Mouse (Mus musculus) limb, embryonic 15.5 days (tissue): ENCODE measurements around the gene Rab27a. TPM values are rescaled to one million over a fixed set of nuclear protein-coding genes. Genes with fewer than 3 reads are reported as not detected.

Experiments
- ATAC-seq: fragments of 200-750 bp; cut with Nextera tagmentation; 2 replicates; pipeline ENCODE4 v1.8.0; 2017; ENCODE audit warnings: low read depth, moderate TSS enrichment; ENCODE audit not compliant: insufficient number of reproducible peaks, low FRiP score, low TSS enrichment
- H3K27ac ChIP-seq: fragments of 300-500 bp; sonication (generic); 2 replicates; pipeline ENCODE4 v1.5.1; 2015; ENCODE audit warnings: moderate library complexity, mild to moderate bottlenecking, inconsistent platforms
- H3K27me3 ChIP-seq: fragments of 300-500 bp; sonication (generic); 2 replicates; pipeline ENCODE4 v1.6.1; 2015; ENCODE audit warnings: inconsistent platforms
- H3K36me3 ChIP-seq: fragments of 300-500 bp; sonication (generic); 2 replicates; pipeline ENCODE4 v1.6.1; 2015; ENCODE audit warnings: inconsistent platforms
- H3K4me1 ChIP-seq: fragments of 300-500 bp; sonication (generic); 2 replicates; pipeline ENCODE4 v1.6.1; 2015; ENCODE audit warnings: inconsistent platforms
- H3K4me2 ChIP-seq: fragments of 300-500 bp; sonication (generic); 2 replicates; pipeline ENCODE4 v1.6.1; 2015; ENCODE audit warnings: mild to moderate bottlenecking, inconsistent platforms
- H3K4me3 ChIP-seq: fragments of 300-500 bp; sonication (generic); 2 replicates; pipeline ENCODE4 v1.5.1; 2015; ENCODE audit warnings: mild to moderate bottlenecking, inconsistent platforms
- H3K9ac ChIP-seq: fragments of 300-500 bp; sonication (generic); 2 replicates; pipeline ENCODE4 v1.6.1; 2015; ENCODE audit warnings: inconsistent platforms
- H3K9me3 ChIP-seq: fragments of 300-500 bp; sonication (generic); 2 replicates; pipeline ENCODE4 v1.6.1; 2016; ENCODE audit warnings: inconsistent platforms
- WGBS: fragments of 180-500 bp; shearing (Covaris S2); methylation state at CpG from one replicate; pipeline ENCODE4 v1.1.7; 2015; 5-methylcytosine and 5-hydroxymethylcytosine counted together
- polyA plus RNA-seq: library from polyadenylated mRNA; unstranded; fragments of >200 nt; fragmentation: Nextera tagmentation; extraction: Ambion mirVana; gene quantifications from 2 replicates; pipeline ENCODE4 v1.2.1, GENCODE M21; 2015

The Rab27a gene
- polyA plus RNA-seq, 1 experiment from 2014 or later: 7.1 TPM

DNA sequence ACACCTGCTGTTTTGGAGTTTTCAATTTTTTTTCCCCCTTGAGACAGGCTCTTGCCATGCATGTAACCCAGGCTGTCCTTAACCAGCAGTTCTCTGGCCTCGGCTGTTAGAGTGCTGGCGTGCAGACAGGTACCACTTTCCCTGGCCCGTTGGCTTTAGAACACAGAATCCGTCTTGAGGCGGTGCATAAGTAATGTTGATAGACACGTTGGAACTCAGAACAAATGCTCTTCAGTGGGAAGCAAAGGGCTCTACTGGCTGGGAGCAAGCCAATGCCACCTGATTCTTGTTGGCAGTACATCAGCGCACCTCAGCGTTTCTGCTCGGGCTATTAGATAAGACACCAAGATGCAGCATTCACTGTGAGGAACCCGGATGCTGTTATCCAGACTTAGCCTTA lies 24.8 kb upstream of the Rab27a start:
- Histone ChIP-seq H3K27me3 (no peaks in the 10 kb centered on the region), H3K36me3 (peaks cover 67% of the 10 kb centered on the region)
- WGBS: 94% methylated on average over 10 of the region's 10 CpGs

DNA sequence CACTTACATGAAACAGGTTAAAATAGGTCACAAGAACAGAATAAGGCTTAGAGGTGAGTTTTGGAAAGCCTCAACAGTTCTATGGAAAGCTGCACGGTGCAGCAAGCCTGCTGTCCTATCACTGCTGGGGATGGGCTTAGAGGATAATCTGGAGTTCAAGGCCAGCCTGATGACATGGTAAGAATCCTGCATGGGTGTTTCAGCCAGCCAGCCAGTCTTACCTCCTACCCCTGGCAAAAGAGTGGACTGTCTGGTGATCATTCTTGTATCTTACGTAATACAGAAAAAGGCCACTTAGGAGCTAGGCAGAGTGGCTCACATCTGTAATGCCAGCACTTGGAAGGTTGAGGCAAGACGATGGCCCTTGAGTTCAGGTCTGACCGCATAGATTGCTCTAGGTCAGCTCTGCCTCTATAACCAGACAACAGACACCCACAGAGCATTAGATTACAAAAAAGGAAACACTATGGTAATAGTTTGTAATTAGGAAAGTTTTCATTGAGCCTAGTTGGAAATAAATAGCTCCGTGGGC lies 24.0 kb upstream of the Rab27a start:
- Histone ChIP-seq H3K4me2 (no peak overlapping the region), H3K27me3 (no peaks in the 10 kb centered on the region), H3K4me3 (no peak overlapping the region), H3K9ac (no peak overlapping the region), H3K4me1 (no peaks in the 10 kb centered on the region; the same call in 1 of the 2 replicates), H3K27ac (no peak overlapping the region), H3K36me3 (peaks cover 61% of the 10 kb centered on the region), H3K9me3 (no peaks in the 10 kb centered on the region)
- no peak for ATAC-seq
- 83% methylated on average over 5 of the region's 5 CpGs for WGBS

More for the DNA sequence above, 24.8 kb upstream of the Rab27a start:
- no peak overlapping the region for H3K27ac ChIP-seq
- ATAC-seq: no peak
- H3K4me3 ChIP-seq: no peak overlapping the region
- H3K9me3 ChIP-seq: no peaks in the 10 kb centered on the region
- H3K9ac ChIP-seq: no peak overlapping the region
- no peak overlapping the region for H3K4me2 ChIP-seq
- H3K4me1 ChIP-seq: no peaks in the 10 kb centered on the region

DNA sequence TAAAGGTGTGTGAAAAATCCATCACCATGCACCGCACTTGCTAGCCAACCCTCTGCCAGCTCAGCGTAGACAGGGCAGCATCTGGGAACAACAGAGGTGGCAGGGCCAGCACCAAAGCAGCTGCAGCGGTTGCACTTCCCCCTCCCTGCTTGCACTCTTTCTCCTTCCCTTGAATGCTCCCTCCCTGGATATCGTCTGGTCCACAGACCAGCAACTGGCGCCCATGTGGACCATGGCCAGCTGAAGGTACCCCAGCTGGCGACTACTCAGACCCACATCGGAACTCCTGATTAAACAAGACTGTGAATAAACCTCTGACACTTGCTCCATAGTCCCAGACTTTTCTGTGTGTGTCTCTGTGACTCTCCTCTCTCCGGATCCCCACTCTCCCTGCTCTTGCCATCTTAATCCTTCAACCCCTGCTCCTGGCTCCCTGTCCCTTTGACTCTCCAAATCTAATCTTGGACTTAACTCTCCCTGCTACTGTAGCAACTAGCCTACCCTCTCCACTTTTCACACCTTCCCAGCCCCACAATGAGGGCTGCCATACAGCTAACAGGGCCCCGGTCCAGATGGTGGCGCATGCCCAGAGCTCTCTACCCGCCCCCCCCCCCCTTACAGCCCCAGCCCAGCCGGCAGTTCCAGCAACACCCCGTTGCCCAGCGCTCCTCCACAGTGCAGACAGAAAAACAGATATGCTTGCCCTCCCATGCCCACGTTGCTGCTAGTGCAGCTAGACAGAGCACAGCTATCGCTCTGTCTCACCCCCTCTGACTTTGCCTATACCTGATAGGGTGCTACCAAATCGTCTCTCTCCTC lies 18.6 kb upstream of the Rab27a start:
- Histone ChIP-seq H3K4me3 (0 out of 2 replicates have a peak overlapping the region, but pooled peaks have one; percentile 9), H3K9me3 (no peaks in the 10 kb centered on the region), H3K4me1 (peaks cover 7% of the 10 kb centered on the region; the same call in 1 of the 2 replicates), H3K27ac (no peak overlapping the region; the same call in 1 of the 2 replicates), H3K9ac (no peak overlapping the region), H3K27me3 (no peaks in the 10 kb centered on the region), H3K4me2 (peak overlapping the region; percentile 32), H3K36me3 (peaks cover 33% of the 10 kb centered on the region)
- WGBS: 25% methylated on average over 17 of the region's 17 CpGs
- peak; percentile 32; the same call in 1 of the 2 replicates for ATAC-seq

DNA sequence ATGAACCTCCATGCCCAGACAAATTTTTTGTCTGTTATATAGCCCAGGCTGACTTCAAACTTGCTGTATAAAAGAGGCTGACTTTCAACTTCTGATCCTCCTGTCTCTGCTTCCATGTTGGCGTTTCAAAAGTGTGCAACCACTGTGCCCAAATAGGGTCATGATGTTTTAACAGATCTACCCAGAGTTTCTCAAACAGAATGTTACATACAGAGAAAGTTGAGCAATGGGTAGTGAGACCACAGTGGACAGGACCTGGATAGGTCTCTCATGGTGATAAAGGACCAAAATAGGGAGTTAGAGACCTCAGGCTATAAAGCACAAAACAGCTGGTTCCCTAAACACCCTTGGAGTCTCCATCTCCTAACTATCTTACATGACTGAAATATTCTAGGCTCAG lies 14.2 kb upstream of the Rab27a start:
- Histone ChIP-seq H3K4me1 (peaks cover 7% of the 10 kb centered on the region; the same call in 1 of the 2 replicates), H3K27me3 (no peaks in the 10 kb centered on the region), H3K4me3 (no peak overlapping the region), H3K9ac (no peak overlapping the region), H3K27ac (no peak overlapping the region), H3K4me2 (no peak overlapping the region), H3K36me3 (peaks cover 58% of the 10 kb centered on the region), H3K9me3 (no peaks in the 10 kb centered on the region)
- WGBS: 95% methylated on average over 1 of the region's 1 CpGs
- ATAC-seq: no peak

DNA sequence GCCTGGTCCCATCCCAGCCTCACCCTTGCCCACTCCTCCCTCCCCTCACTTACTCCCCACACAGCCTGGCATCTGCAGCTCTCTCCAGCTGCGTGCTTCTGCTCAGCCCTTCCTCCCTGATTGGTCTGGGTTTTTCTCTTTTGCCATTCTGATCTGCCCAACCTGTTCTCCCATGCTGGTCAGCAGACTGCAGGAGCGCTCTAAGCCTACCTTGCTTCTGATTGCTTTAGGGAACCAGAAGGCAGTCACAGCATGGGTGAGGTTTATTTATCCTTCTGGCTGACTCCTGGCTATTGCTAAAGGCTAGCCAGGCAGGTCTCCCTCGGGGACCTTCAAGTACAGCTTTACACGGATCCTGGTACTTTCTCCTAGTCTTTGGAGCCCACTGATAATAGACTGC lies 13.2 kb upstream of the Rab27a start:
- 68% methylated on average over 4 of the region's 4 CpGs for WGBS
- Histone ChIP-seq H3K4me2 (no peak overlapping the region), H3K27me3 (no peaks in the 10 kb centered on the region), H3K36me3 (peaks cover 62% of the 10 kb centered on the region), H3K9me3 (no peaks in the 10 kb centered on the region), H3K9ac (no peak overlapping the region), H3K4me1 (0 out of 2 replicates have a peak, but pooled peaks cover 2% of the 10 kb centered on the region), H3K4me3 (no peak overlapping the region), H3K27ac (no peak overlapping the region)
- no peak for ATAC-seq

DNA sequence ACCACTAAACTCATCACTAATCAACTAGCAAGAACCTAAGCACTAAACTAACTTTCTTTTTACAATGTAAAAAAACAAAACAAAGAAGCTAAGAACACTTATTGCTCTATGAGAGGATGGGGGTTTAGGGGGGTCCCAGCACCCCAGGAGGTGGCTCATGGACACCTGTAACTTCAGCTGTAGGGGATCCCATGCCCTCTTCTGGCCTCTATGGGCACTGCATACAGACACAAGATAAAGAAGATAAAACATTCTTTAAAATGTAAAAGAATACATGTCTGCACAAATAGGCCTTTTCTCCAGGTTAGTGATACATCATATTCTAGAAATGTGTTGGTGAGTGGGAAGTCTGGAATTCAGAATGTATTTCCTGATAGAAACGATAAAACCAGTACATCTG lies 11.2 kb upstream of the Rab27a start:
- H3K4me2 ChIP-seq: no peak overlapping the region
- H3K27me3 ChIP-seq: no peaks in the 10 kb centered on the region
- H3K27ac ChIP-seq: no peak overlapping the region
- H3K4me3 ChIP-seq: no peak overlapping the region
- H3K36me3 ChIP-seq: peaks cover 61% of the 10 kb centered on the region
- no peak overlapping the region for H3K9ac ChIP-seq
- no peak for ATAC-seq
- 91% methylated on average over 1 of the region's 1 CpGs for WGBS
- H3K9me3 ChIP-seq: no peaks in the 10 kb centered on the region
- H3K4me1 ChIP-seq: no peaks in the 10 kb centered on the region

DNA sequence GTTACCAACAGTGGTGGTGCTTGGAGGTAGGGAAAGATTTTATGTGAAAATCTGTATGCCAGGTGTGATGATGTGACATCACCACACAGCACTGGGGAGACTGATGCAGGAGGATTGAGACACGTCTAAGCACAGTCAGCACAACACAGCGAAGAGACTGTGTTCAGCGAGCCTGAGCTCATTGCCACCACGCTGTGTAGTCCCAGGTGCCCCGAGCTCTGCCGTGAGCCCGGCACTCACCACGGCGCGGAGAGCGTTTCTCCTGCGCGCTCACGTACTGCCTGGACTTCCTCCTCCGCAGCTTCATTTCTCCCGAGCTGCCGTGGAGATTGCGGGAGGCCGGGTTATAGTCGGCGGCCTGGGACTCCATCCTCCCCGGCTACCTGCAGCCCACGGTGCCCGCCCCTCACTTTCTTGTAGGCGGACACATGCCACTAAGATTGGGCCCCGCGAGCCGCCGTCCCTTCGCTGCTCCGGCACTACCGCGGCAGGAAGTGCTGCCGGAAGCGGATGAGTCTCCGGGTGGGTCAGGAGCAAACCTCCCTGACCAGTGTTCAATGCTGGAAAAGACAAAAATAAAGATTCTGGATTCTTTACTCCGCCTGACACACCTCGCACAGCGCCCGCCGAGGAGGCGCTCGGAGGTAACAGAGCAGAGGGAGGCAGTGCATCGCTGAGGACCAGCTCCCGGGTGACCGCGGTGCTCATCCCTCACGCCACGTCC lies 5.3 kb upstream of the Rab27a start:
- Histone ChIP-seq H3K9me3 (no peaks in the 10 kb centered on the region), H3K27me3 (no peaks in the 10 kb centered on the region), H3K4me3 (peak overlapping the region; percentile 85), H3K27ac (peak overlapping the region; percentile 87), H3K4me1 (peaks cover 19% of the 10 kb centered on the region), H3K36me3 (peaks cover 11% of the 10 kb centered on the region), H3K4me2 (peak overlapping the region; percentile 72), H3K9ac (peak overlapping the region; percentile 85)
- ATAC-seq: peak; percentile 81
- whole genome bisulfite sequencing: under 1% methylated on average over 49 of the region's 49 CpGs

DNA sequence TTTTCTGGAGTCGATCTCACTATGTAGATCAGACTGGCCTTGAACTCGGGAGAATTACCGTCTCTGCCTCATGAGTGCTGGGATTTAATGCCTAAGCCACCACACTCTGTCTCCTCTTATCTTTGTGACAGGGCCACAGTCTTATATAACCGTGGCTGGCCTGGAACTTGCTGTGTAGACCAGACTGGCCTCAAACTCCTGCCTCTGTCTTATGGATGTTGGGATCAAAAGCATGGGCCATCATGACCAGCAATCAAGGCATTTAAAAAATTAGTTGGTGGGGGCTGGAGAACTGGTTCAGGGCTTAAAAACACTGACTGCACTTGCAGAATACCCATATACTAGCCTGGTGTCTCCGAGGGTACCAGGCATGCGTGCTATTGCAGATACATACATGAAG lies 4.6 kb upstream of the Rab27a start, which contains the start of gene Pigb:
Pigb (minus strand) TSS at position 299 of the 400 bp plus-strand sequence.
- 0 out of 2 replicates have a peak, but pooled peaks cover 6% of the 10 kb centered on the region for H3K36me3 ChIP-seq
- H3K9me3 ChIP-seq: no peaks in the 10 kb centered on the region
- H3K4me3 ChIP-seq: peak within 1 kb of the TSS; percentile 85
- 28% methylated on average over 6 of the region's 6 CpGs for WGBS
- peak within 1 kb of the TSS; percentile 72 for H3K4me2 ChIP-seq
- H3K27me3 ChIP-seq: no peaks in the 10 kb centered on the region
- H3K9ac ChIP-seq: peak within 1 kb of the TSS; percentile 85
- ATAC-seq: no peak
- peak within 1 kb of the TSS; percentile 87 for H3K27ac ChIP-seq
- peaks cover 25% of the 10 kb centered on the region for H3K4me1 ChIP-seq

DNA sequence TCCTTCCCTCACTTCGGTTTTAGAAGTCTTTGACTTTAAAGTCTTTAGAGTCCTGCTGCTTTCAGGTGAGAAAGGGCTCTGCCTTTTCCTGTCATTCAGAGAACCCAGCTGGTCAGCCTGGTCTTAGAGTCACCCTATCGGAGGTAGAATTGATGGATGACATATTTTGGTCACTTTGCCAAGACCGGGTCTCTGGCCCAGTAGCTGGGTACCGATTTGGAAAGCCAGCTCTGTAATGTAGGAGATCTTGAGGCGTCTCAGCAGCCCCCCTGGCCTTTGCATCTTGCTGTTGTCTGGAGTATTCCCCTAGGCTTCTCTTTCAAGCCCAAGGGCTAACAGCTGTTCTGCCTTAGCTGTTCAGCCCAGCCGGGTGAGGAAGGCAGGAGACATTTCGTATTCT lies 550 bp downstream of the Rab27a start:
- Histone ChIP-seq H3K4me1 (peaks cover 25% of the 10 kb centered on the region), H3K9ac (peak overlapping the region; percentile 41; the same call in 1 of the 2 replicates), H3K27ac (no peak overlapping the region), H3K4me3 (peak overlapping the region; percentile 47), H3K4me2 (peak overlapping the region; percentile 89), H3K36me3 (no peaks in the 10 kb centered on the region), H3K9me3 (no peaks in the 10 kb centered on the region), H3K27me3 (no peaks in the 10 kb centered on the region)
- WGBS: 5% methylated on average over 7 of the region's 7 CpGs
- ATAC-seq: no peak

DNA sequence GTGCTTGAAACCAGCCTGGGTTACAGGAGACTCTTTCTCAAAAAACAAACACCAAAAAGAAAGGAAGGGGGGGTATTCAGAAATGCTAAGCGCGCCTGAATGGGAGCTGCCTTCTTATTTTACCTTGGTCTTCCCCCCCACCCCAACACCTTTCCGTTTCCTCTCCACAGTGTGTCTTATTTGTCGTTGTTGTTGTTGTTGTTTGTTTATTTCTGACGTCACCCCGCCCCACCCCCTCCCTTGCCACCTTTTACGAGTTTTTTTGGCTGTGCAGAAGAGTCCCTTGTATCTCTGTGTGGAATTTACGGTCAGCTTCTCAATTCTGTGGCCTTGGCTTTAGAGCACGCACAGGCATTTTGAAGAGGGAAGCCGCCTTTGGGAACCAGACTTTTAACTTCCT lies 1.1 kb downstream of the Rab27a start:
- 64% methylated on average over 10 of the region's 10 CpGs for WGBS
- Histone ChIP-seq H3K4me3 (peak overlapping the region; percentile 47; the same call in 1 of the 2 replicates), H3K27me3 (no peaks in the 10 kb centered on the region), H3K27ac (no peak overlapping the region), H3K4me2 (peak overlapping the region; percentile 89), H3K36me3 (no peaks in the 10 kb centered on the region), H3K4me1 (peaks cover 24% of the 10 kb centered on the region), H3K9me3 (no peaks in the 10 kb centered on the region), H3K9ac (no peak overlapping the region)
- ATAC-seq: no peak

DNA sequence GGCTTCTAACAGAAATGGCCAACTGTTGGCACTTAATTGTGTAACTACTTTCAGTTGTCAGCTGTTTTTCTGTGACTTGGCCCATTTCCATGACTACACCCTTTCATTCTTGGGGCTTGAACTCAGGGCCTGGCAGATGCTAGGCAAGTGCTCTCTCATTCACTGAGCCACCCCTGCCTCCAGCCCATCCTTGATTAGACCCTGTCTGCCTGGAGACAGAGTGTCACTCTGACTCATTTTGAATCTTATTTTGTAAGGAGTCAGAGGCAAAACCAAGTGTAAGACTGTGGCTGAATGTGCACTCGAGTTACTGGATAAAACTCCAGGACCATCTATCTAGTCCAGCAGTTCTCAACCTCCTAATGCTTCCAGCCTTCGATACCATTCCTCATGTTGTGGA lies 3.3 kb downstream of the Rab27a start:
- no peak for ATAC-seq
- Histone ChIP-seq H3K4me2 (no peak overlapping the region), H3K36me3 (no peaks in the 10 kb centered on the region), H3K27me3 (no peaks in the 10 kb centered on the region), H3K9me3 (no peaks in the 10 kb centered on the region), H3K4me1 (peaks cover 23% of the 10 kb centered on the region), H3K4me3 (no peak overlapping the region), H3K27ac (no peak overlapping the region), H3K9ac (no peak overlapping the region)
- WGBS: 85% methylated on average over 2 of the region's 2 CpGs

DNA sequence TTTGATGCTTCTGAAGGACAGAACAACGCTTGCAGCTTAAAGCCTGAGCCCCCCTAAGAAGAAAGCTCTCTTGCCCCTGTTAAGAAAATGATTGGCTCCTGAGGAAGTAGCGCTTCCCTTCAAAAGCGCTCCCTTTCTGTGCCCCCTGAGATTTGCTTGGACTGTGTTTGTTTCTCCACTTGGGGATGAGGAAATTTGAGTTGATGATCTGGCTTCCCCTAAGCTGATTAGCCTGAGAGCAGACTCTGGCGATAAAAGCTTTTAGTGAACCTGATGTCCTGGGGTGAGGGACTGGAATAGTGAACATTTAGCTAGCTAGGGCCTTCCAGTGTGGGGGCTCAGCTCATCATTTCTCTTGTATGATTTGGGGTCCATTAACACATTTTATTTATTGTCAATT lies 4.3 kb downstream of the Rab27a start:
- no peak overlapping the region for H3K4me2 ChIP-seq
- no peak overlapping the region for H3K27ac ChIP-seq
- peaks cover 23% of the 10 kb centered on the region for H3K4me1 ChIP-seq
- no peak for ATAC-seq
- 22% methylated on average over 4 of the region's 4 CpGs for WGBS
- no peak overlapping the region for H3K9ac ChIP-seq
- no peaks in the 10 kb centered on the region for H3K27me3 ChIP-seq
- no peak overlapping the region for H3K4me3 ChIP-seq
- H3K9me3 ChIP-seq: no peaks in the 10 kb centered on the region
- no peaks in the 10 kb centered on the region for H3K36me3 ChIP-seq
